Mouse (Mus musculus): ENCODE measurements around the gene Gpr62. TPM values are rescaled to one million over a fixed set of nuclear protein-coding genes. Genes with fewer than 3 reads are reported as not detected.

Gene Gpr62
- total RNA-seq, 2 experiments from 2014 or later: 0.44 to 0.65 TPM

GRCm38 (mm10) chr9:106428719-106429220 is 37.0 kb downstream of the Gpr62 start:
- no peak for DNase-seq (ENCODE audit: low spot score in 2 of 2)

GRCm38 (mm10) chr9:106421865-106422160 is 43.9 kb downstream of the Gpr62 start:
- DNase-seq (ENCODE audit: low spot score in 2 of 2): peak; percentile 75 to 85

- no peak for DNase-seq (ENCODE audit: low spot score in 2 of 2)
These were observed 44.5 kb downstream of the Gpr62 start for GRCm38 (mm10) chr9:106421033-106421864.

GRCm38 (mm10) chr9:106420608-106421007 is 45.1 kb downstream of the Gpr62 start:
- no peak for DNase-seq (ENCODE audit: low spot score in 2 of 2)

- peak; percentile 65 to 84 for DNase-seq (ENCODE audit: low spot score in 2 of 2)
These were observed 47.7 kb downstream of the Gpr62 start for GRCm38 (mm10) chr9:106417841-106418625.

GRCm38 (mm10) chr9:106416826-106417225 is 48.9 kb downstream of the Gpr62 start:
- no peak for DNase-seq (ENCODE audit: low spot score in 2 of 2)

Other genes starting within 250 kb of the Gpr62 start
- gene Tlr9, start 243.3 kb downstream of the Gpr62 start, total RNA-seq (2021): 1 to 10 TPM in 1 of 2 experiments, under 1 TPM in 1; 0.88 to 1.1 TPM
- 100 to 1,000 TPM; 127 to 159 TPM for gene Alas1, start 217.3 kb downstream of the Gpr62 start, total RNA-seq (2021)
- 1 to 10 TPM; 5.4 to 5.8 TPM for gene Poc1a, start 184.9 kb downstream of the Gpr62 start, total RNA-seq (2021)
- gene Dusp7, start 97.3 kb downstream of the Gpr62 start, total RNA-seq (2021): 10 to 100 TPM; 23.9 to 25.5 TPM
- 100 to 1,000 TPM; 526 to 599 TPM for gene Rpl29, start 36.5 kb downstream of the Gpr62 start, total RNA-seq (2021)
- gene Acy1, start 27.6 kb downstream of the Gpr62 start, total RNA-seq (2021): 10 to 100 TPM; 13.4 to 13.5 TPM
- gene Abhd14b, start 18.5 kb downstream of the Gpr62 start, total RNA-seq (2021): 10 to 100 TPM in 1 of 2 experiments, 1 to 10 TPM in 1; 8.8 to 10.3 TPM
- gene Abhd14a, start 18.3 kb downstream of the Gpr62 start, total RNA-seq (2021): 10 to 100 TPM; 18.5 to 19.1 TPM
- gene Pcbp4, start 12.6 kb downstream of the Gpr62 start, total RNA-seq (2021): 10 to 100 TPM; 83.6 to 84.9 TPM
- 10 to 100 TPM; 25.1 to 26.2 TPM for gene Rrp9, start 10.0 kb upstream of the Gpr62 start, total RNA-seq (2021)
- 10 to 100 TPM; 26.4 to 28.1 TPM for gene Parp3, start 11.0 kb upstream of the Gpr62 start, total RNA-seq (2021)
- not detected for gene Iqcf1, start 34.0 kb upstream of the Gpr62 start, total RNA-seq (2021)
- not detected for gene Iqcf5, start 48.6 kb upstream of the Gpr62 start, total RNA-seq (2021)
- gene Iqcf3, start 95.7 kb upstream of the Gpr62 start, total RNA-seq (2021): not detected
- not detected for gene Iqcf4, start 105.1 kb upstream of the Gpr62 start, total RNA-seq (2021)
- gene Iqcf6, start 160.6 kb upstream of the Gpr62 start, total RNA-seq (2021): not detected
- gene Grm2, start 190.1 kb upstream of the Gpr62 start, total RNA-seq (2021): not detected
- gene Tex264, start 220.0 kb upstream of the Gpr62 start, total RNA-seq (2021): 10 to 100 TPM; 29.4 to 31.4 TPM